Mouse (Mus musculus) liver, embryonic 14.5 days (tissue): Measurements from ENCODE around the gene Gpr149. TPM values are rescaled to one million over a fixed set of nuclear protein-coding genes. Genes with fewer than 3 reads are reported as not detected.

ENCODE experiments used
- ATAC-seq: fragments of 200-750 bp; cut with Nextera tagmentation; 2 replicates; pipeline ENCODE4 v1.8.0; 2017; ENCODE audit warnings: moderate number of reproducible peaks, mild to moderate bottlenecking, moderate library complexity; ENCODE audit not compliant: insufficient read depth
- DNase-seq, 3 experiments: peaks; one replicate each; pipeline ENCODE4 v3.0.0-alpha.2; 2012 to 2013; ENCODE audit warnings: low read depth in 3 of 3, low spot score in 3 of 3
- H3K27ac ChIP-seq: fragments of 300-500 bp; sonication (generic); 2 replicates; pipeline ENCODE4 v1.5.1; 2014; ENCODE audit warnings: moderate library complexity, mild to moderate bottlenecking, control low read depth, inconsistent platforms
- H3K27me3 ChIP-seq: fragments of 300-500 bp; sonication (generic); 2 replicates; pipeline ENCODE4 v1.6.1; 2014; ENCODE audit warnings: mild to moderate bottlenecking, low read length, moderate library complexity; ENCODE audit not compliant: control insufficient read depth, insufficient read depth
- H3K36me3 ChIP-seq: fragments of 300-500 bp; sonication (generic); replicated peaks from 2 replicates; pipeline ENCODE4 v1.6.1; 2014; ENCODE audit warnings: low read depth; ENCODE audit not compliant: control insufficient read depth, insufficient read depth
- H3K4me1 ChIP-seq, 2 experiments: fragments of 200-500 bp in 1 of 2; fragments of 300-500 bp in 1 of 2; sonication (generic) in 1 of 2; replicated peaks; 2 replicates each; pipeline ENCODE4 v1.6.1; 2012 to 2014; ENCODE audit warnings: antibody characterized with exemption in 1 of 2, inconsistent platforms in 1 of 2, low read length in 1 of 2; ENCODE audit not compliant: control insufficient read depth in 2 of 2, insufficient read depth in 2 of 2
- H3K4me2 ChIP-seq: fragments of 300-500 bp; sonication (generic); 2 replicates; pipeline ENCODE4 v1.6.1; 2014; ENCODE audit warnings: low read depth, mild to moderate bottlenecking, control low read depth, moderate library complexity
- H3K4me3 ChIP-seq, 2 experiments: fragments of 200-500 bp in 1 of 2; fragments of 300-500 bp in 1 of 2; sonication (generic) in 1 of 2; 2 replicates each; pipeline ENCODE4 v1.5.1; 2012 to 2014; ENCODE audit warnings: low read depth in 2 of 2, low read length in 2 of 2, mild to moderate bottlenecking in 2 of 2, control low read depth in 1 of 2, inconsistent platforms in 1 of 2, moderate library complexity in 1 of 2; ENCODE audit not compliant: insufficient read depth in 1 of 2
- H3K9ac ChIP-seq: fragments of 300-500 bp; sonication (generic); replicated peaks from 2 replicates; pipeline ENCODE4 v1.6.1; 2014; ENCODE audit warnings: mild to moderate bottlenecking, control low read depth, moderate library complexity
- H3K9me3 ChIP-seq: fragments of 300-500 bp; sonication (generic); 2 replicates; pipeline ENCODE4 v1.6.1; 2016; ENCODE audit warnings: low read length, mixed read lengths; ENCODE audit not compliant: control insufficient read depth
- CTCF ChIP-seq: IDR thresholded peaks from 2 replicates; pipeline ENCODE4 v1.5.1; 2016; ENCODE audit warnings: antibody characterized with exemption, low read depth, control low read depth
- EP300 ChIP-seq: IDR thresholded peaks from 2 replicates; pipeline ENCODE4 v1.6.1; 2016; ENCODE audit warnings: antibody characterized with exemption, low read depth
- WGBS: fragments of 180-500 bp; shearing (Covaris S2); extraction: QIAGEN DNeasy Blood & Tissue Kit; methylation state at CpG from one replicate; pipeline ENCODE4 v1.1.7; 2014; ENCODE audit not compliant: insufficient replicate concordance; 5-methylcytosine and 5-hydroxymethylcytosine counted together
- polyA plus RNA-seq, 2 experiments: library from polyadenylated mRNA; depleted of rRNA in 1 of 2; stranded (reverse) in 1 of 2; unstranded in 1 of 2; fragments of >200 nt; fragmentation: Nextera tagmentation in 1 of 2; extraction: Ambion mirVana in 1 of 2; gene quantifications; 2 replicates each; pipeline versions ENCODE4 v1.2.1 to v1.2.3; 2012 to 2014

Gpr149 gene
- polyA plus RNA-seq (2012; rRNA removed) = not detected in 2 replicates
- not detected in 2 replicates for polyA plus RNA-seq (2014; fragmentation: Nextera tagmentation; extraction: Ambion mirVana)

DNA sequence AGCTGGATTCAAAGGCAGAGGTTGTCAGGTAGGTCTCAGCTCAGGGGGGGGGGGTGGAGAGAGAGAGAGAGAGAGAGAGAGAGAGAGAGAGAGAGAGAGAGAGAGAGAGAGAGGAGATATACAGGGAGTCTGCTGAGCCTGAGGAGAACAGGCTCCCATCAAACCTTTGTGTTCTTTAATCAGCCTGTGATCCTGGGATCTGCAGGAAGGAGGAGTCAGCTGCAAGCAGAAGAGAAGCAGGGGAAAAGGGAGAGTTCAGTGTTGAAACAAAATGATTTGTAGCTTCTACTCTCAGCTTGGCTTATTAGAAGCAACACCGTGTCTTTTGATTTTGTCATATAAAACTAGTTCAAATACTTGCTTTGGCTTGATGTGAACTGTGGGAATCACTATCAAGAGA is at the start of gene Gpr149:
Gpr149 (minus strand) TSS at position 168 of the 400 bp plus-strand sequence.
- TF ChIP-seq EP300 = no peak
- no peak for TF ChIP-seq CTCF
- DNase-seq (no peak), ATAC-seq (no peak)
- Histone ChIP-seq H3K9ac (no peak within 1 kb of the TSS), H3K36me3 (no peaks in the 10 kb centered on the region), H3K4me1 (no peaks in the 10 kb centered on the region), H3K4me2 (no peak within 1 kb of the TSS), H3K27ac (no peak within 1 kb of the TSS), H3K4me3 (no peak within 1 kb of the TSS), H3K9me3 (no peaks in the 10 kb centered on the region), H3K27me3 (no peaks in the 10 kb centered on the region)
- WGBS = 63% methylated on average over 1 of the region's 1 CpGs

DNA sequence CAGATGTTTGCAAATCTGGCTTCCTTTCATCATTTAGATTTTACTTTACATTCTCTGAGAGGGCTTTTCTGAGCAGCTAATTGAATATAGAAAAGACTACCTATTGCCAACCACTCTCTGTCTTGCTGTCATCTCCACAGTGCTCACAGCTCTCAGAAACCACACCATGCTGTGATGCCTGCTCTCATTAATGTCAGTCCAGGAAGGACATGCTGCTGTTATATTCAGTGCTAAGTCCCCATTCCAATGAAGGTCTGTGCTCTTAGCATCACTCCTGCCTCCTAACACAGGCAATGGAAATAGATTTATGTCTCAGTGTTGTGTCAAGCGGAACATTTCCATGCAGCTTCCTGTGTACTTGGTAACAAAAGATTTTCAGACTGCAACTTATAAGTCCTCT is 45.6 kb upstream of the Gpr149 start:
- Histone ChIP-seq H3K9me3 (no peaks in the 10 kb centered on the region), H3K4me2 (no peak overlapping the region), H3K4me3 (no peak overlapping the region), H3K9ac (no peak overlapping the region), H3K27ac (no peak overlapping the region), H3K36me3 (no peaks in the 10 kb centered on the region), H3K4me1 (no peaks in the 10 kb centered on the region), H3K27me3 (no peaks in the 10 kb centered on the region)
- 61% methylated on average over 1 of the region's 1 CpGs for WGBS
- DNase-seq (no peak), ATAC-seq (no peak)
- TF ChIP-seq CTCF (no peak), EP300 (no peak)

DNA sequence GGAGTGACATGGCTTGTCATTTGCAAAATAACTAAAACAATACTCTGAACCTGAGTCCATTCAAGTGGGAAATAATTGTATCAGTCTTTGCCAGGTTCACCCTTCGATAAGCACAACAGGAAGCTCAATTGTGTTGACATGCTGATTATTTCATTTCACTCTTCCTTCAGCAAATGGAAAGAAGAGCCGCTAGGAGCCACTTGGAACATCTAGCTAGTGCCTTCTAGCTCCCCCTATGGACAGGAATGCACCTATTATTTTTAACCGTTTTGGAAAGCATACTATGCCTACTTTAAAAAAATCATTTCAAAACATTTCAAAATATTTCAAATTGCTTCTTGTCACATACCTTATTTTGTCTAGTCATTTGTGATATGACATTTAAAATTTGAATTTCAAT is 5.9 kb upstream of the Gpr149 start:
- ATAC-seq (no peak), DNase-seq (no peak)
- H3K9me3 ChIP-seq = no peaks in the 10 kb centered on the region
- H3K4me3 ChIP-seq = no peak overlapping the region
- H3K36me3 ChIP-seq = no peaks in the 10 kb centered on the region
- H3K9ac ChIP-seq = no peak overlapping the region
- TF ChIP-seq CTCF (no peak), EP300 (no peak)
- no peaks in the 10 kb centered on the region for H3K27me3 ChIP-seq
- H3K27ac ChIP-seq = no peak overlapping the region
- no peaks in the 10 kb centered on the region for H3K4me1 ChIP-seq
- no peak overlapping the region for H3K4me2 ChIP-seq
- 40% methylated on average over 3 of the region's 3 CpGs for WGBS

DNA sequence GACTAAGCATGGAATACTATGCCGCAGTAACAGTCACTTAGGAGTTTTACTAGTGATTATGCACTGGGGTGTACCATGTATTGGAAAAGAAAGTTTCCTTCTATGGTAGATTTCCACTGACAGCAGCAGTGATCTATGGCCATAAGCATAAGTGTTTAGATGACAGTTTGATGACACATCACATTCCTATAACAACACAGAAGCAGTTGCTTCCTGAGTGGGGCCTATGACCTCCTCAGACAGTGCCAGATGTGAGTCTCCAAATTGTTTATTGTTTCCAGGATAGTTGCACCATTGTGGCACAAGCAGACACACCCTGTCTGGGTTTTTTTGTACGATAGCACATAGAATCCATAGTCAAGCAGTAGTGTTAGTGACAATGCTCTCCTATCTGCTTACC is 991 bp upstream of the Gpr149 start:
- Histone ChIP-seq H3K36me3 (no peaks in the 10 kb centered on the region), H3K9me3 (no peaks in the 10 kb centered on the region), H3K4me2 (no peak overlapping the region), H3K4me1 (no peaks in the 10 kb centered on the region), H3K27ac (no peak overlapping the region), H3K9ac (no peak overlapping the region), H3K4me3 (no peak overlapping the region), H3K27me3 (no peaks in the 10 kb centered on the region)
- TF ChIP-seq EP300 (no peak), CTCF (no peak)
- DNase-seq (no peak), ATAC-seq (no peak)
- 52% methylated on average over 2 of the region's 2 CpGs for WGBS

DNA sequence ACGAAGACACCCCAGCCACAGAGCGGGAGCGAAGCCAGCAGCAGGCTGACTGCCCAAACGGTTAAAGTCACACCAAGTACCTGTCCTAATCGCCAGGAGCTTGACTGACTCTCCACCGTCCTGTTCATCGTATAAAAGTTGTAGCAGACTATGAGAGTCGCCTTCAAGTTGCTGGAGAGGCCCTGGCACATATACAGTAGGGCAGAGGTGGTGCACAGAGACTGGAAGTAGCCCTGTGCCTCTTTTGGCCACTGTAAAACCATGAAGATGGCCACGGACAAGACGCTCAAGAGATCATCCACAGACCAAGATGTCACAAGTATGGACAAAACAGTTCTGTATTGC is 921 bp downstream of the Gpr149 start:
- 13% methylated on average over 10 of the region's 10 CpGs for WGBS
- Histone ChIP-seq H3K9ac (no peak overlapping the region), H3K4me3 (no peak overlapping the region)

More for the DNA sequence above, 921 bp downstream of the Gpr149 start:
- H3K9me3 ChIP-seq = no peaks in the 10 kb centered on the region
- no peaks in the 10 kb centered on the region for H3K4me1 ChIP-seq
- H3K4me2 ChIP-seq = no peak overlapping the region
- ATAC-seq (no peak), DNase-seq (no peak)
- H3K27me3 ChIP-seq = no peaks in the 10 kb centered on the region
- no peak overlapping the region for H3K27ac ChIP-seq
- H3K36me3 ChIP-seq = no peaks in the 10 kb centered on the region
- TF ChIP-seq CTCF (no peak), EP300 (no peak)
